Mouse (Mus musculus): ENCODE results near the gene Krba1. TPM values are rescaled to one million over a fixed set of nuclear protein-coding genes. Genes with fewer than 3 reads are reported as not detected.

The Krba1 gene
- total RNA-seq, 2 experiments from 2014 or later: 4.8 to 9.1 TPM

DNA sequence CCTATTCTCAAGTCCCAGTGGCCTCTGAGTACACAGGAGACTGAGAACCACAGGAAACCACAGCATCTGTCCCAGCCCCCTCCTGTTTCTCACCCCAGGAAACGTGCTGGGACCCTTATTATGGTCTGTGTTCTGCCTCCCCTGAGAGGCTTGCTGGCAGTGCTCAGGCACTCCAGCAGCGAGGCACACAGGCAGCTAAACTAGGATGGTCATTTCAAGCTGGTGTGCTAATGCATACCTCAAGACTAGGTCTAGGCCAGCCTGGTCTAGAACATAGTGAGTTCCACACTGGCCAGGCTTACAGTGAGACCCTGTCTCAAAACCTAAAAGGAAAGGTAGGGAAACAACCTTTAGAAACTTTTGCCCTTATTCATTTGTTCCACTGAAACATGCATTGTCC, 25.3 kb downstream of the Krba1 start:
- ATAC-seq (replicated peaks; ENCODE audit: low FRiP score, low TSS enrichment, poor library complexity, severe bottlenecking): no peak

DNA sequence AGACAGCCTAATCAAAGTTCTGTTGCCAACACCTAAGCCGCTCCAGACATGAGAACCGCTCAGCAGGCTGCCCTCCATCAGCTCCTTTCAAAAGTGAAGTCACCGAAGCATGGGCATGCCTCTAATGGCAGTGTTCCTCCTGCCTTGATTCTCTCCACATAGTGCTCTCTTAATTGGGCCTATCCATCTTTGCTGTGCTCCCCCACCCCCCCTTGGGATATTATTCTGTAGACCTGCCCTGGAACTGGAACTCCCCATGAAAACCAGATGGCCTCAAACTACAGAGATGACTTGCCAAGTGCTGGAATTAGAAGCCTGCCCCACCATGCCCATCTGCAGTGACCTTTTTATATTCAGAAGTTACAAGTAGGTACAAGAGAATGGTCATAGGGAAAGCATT, 27.9 kb downstream of the Krba1 start:
- ATAC-seq (replicated peaks; ENCODE audit: low FRiP score, low TSS enrichment, poor library complexity, severe bottlenecking): no peak

DNA sequence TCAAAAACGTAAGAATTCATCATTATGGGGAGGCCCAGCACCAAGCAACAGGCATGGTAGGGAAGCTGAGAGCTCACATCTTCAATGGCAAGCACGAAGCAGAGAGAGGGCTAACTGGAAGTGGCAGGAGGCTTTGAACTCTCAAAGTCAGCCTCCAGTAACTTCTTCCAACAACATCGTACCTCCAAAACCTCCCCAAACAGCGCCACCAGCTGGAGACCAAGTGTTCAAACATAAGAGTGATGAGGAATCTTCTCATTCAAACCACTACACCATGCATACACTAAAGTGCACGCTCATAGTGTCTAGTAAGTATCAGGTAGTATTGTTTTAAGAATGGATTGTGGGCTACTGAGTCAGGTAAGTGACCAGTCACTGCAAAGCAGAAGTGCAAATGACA, 28.7 kb downstream of the Krba1 start:
- ATAC-seq (replicated peaks; ENCODE audit: low FRiP score, low TSS enrichment, poor library complexity, severe bottlenecking): no peak

DNA sequence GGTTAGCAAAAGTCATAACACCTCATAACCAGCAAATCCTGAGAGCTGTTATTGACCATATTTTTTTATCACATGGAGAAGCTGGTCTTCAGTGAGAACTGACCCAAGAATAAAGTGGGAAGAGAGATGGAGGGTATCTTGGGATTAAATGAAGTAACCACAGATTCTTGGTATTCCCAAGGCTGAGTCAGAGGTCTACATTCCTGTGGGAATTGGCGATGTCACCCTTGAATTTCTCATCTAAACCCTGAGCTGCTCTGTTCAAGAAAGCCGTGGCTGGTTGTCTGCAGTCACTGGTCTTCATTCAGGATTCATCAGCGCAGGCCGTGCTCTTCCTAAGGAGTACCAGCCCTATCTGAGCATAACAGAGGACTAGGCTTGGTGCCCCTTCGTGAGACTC, 31.6 kb downstream of the Krba1 start:
- ATAC-seq (replicated peaks; ENCODE audit: low FRiP score, low TSS enrichment, poor library complexity, severe bottlenecking): no peak

DNA sequence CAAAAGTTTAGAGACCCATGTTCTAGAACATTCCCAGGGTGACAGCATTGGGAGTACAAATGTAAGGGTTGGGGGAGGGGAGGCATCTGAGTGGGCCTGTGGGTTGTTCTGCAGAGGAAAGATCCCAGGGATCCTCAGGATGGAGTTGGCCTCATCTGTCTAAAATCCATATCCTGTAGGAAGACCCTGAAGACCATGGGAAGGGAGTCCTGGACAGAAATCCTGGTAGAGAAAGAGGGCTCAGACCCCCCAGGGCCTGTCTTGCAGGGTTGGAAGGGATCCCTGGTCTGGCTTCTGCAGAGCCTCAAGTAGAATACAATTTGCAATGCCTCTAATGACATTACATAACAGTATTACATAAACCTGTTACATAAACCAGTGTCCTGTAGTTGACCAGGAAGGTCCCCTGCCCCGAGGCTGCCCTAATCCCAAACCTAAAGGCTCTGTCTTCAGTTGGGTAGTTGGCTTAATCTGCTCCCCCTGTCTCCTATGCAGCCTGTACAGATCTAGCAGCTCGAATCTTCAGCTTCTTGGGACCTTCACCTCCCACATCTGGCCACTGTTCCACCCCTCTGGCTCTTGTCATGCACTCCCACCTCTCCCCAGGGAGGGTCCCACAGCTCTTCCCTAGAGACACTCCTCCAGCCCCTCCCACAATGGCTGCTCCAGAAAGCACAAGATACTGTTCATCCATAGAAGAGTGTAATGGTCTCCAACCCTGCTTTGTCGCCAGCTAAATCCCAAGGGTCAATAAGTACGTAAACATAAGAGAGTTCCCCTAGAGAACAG, 33.6 kb downstream of the Krba1 start:
- ATAC-seq (replicated peaks; ENCODE audit: low FRiP score, low TSS enrichment, poor library complexity, severe bottlenecking): no peak

DNA sequence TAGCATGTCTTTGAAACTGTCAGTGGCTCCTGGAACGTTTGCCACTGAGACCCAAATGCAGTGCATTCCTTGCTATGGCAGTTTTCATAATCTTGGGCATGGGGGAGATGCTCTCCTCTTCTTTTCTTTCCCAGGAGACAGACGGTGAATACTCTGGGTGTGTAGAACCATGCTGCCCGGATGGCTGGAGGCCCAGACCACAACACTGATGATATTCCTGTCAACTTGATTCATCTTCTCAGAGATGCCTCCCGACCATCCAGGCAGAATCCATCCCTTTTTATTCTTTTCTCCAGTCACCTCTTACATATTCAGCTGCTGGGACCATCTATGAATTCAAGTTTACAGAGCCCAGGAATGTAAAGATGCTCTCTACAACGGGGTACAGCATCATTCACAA, 35.4 kb downstream of the Krba1 start:
- no peak for ATAC-seq (replicated peaks; ENCODE audit: low FRiP score, low TSS enrichment, poor library complexity, severe bottlenecking)

DNA sequence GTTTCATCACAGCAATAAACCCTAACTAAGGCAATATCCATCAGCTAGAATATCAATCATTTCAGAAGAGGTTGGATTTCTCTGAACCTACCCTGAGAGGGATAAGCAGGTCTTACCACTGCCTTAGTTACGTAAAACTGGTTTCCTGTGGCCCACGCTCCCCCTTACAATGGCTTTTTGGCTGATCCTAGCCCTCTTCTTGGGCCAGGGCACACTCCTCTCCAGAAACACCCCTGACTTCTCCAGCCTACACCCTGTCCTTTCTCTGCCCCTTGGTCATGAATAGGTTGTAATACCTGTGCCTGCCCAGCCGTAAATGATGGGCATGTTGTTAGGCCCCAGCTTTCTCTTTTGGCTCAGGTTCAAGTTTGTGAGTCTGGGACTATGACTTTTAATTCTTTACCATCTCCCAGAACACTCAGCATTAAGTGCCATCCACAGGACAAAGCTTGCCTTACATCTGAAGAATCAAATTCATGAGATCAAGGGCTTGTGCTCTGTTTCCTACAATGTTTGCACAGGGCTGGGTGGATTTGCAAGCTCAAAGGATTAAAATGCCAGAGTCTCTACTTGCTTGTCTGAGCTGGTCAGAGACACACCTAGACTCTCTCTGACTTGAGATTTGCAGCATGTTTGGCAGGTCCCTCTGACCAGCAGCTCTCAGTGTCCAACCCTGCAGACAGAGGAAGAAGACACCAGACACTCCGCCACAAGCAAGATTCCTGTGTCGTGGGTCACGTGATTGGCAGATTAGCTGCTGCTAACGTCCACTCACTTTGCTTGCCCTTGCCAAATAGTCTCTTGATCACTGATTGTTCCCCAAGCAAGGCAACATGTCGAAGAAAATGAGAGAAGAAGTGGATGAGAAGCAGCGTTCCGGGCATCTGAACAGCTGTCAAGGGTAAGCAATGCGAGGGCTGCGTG, 37.8 kb downstream of the Krba1 start:
- ATAC-seq (replicated peaks; ENCODE audit: low FRiP score, low TSS enrichment, poor library complexity, severe bottlenecking): no peak

DNA sequence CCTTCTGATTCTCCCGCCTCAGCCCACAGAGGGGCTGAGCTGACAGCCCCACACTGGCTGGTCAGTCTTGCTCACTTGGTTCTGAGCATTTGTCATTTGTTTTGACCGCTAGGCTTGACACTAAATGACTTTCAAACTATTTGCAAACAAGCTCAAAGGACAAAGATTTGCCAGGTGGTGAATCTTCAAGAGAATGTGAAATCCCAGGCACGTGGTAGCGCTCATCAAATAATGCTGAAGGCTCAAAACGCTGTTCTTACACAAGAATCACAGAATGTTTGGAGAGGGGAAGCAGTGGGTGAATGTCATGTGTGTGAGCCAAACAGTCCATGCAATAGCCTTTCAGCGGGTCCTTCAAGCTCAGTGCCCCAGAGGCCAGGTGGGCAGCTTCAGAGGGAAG, 39.3 kb downstream of the Krba1 start:
- ATAC-seq (replicated peaks; ENCODE audit: low FRiP score, low TSS enrichment, poor library complexity, severe bottlenecking): no peak

DNA sequence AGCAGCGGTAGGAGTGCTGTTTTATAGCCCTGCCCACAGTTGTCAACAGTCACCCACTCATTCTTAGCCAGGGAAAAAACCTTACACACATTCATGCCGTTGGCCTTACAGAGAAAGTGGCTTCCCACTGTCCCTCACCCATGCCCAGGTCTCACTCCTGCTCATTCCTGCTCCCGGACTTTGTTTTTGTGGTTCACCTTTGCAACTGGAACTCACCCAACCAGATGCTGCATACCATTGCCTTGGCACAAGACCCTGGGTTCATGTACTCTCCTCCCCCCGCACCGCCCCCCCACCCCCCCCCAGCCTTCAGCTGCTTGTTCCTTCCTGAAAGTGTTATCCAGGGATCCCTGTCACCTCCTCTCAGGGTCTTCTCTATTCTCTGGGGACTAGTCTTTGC, 39.7 kb downstream of the Krba1 start:
- no peak for ATAC-seq (replicated peaks; ENCODE audit: low FRiP score, low TSS enrichment, poor library complexity, severe bottlenecking)

DNA sequence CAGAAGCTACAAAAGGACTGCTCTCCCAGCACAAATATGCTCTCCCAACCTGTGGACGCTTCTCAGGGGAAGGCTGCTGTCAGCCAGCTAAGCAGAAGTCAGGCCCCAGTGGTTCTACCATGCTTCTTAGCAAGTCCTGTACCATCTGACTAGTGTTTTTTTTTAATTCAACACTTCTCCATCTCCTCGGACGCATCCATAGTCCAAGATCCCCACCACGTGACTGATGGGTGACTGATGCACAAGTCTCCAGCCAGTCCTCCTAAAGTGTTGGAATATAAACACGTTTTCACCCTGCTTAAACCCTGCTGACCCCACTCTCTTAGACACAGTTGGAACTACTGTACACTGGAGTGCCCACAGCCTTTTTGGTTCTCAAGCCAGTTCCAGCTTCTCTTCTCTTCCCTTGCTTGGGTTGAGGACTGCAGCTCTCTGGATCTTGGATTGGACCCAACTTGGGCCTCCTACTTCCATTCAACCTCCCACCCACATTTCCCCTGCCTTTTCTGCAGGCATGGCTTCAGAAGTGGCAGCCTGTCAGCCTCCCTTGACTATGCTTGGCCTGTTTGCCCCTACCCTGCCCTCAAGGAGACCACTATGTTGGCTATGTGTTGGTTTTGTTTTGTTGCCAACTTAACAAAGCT, 40.4 kb downstream of the Krba1 start:
- no peak for ATAC-seq (replicated peaks; ENCODE audit: low FRiP score, low TSS enrichment, poor library complexity, severe bottlenecking)

DNA sequence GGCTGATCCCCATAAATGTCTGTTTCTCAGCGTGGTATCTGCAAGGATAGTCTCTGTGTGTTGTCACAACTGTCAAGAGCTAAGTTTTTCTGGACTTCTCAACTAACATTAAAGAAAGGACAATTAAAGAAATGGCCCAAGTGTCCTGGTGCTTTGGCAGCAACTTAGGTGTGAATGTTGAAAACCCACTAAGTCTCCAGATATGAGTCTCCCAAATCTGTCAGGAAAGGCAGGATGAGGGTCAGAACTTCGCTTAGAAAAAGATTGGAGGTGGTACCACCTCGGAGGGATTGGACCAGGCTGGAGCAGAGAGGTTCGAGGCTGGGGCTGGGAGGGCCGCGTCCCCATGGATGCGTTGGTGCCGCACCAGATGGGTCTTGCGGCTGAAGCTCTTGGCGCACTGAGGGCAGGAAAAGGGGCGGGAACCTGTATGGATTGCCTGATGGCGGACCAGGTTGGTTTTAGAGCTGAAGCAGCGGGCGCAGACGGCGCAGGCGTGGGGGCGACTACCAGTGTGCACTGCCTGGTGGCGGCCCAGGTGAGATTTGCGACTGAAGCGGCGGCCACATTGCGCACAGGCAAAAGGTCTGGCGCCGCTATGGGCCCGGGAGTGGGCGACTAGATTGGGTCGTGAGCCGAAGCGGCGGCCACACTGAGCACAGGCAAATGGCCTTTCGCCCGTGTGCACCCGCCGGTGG, 42.4 kb downstream of the Krba1 start:
- no peak for ATAC-seq (replicated peaks; ENCODE audit: low FRiP score, low TSS enrichment, poor library complexity, severe bottlenecking)

DNA sequence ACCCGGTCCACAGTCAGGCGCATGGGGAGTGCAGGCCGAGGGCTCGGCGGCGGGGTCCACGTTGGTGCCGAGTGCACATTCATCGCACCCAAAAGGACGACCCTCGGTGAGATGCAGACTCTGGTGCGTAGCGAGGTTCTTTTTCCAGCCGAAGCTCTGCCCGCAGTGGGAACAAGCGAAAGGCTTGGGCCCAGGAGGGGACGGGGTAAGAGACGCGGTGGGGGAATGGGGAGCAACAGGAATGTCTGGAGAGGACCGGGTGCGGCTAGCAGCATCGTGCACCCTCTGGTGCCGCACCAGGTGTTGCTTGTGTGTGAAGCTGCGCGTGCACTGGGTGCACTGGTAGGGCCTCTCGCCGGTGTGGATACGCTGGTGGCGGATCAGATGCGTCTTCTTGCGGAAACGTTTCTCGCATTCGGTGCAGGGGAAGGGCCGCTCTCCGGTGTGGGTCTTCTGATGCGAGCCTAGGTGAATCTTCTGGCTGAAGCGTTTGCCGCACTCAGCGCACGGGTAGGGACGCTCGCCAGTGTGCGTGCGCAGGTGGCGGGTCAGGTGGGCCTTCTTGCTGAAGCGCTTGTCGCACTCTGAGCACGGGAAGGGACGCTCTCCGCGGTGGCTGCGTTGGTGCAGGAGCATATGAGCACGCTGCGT, 43.2 kb downstream of the Krba1 start:
- no peak for ATAC-seq (replicated peaks; ENCODE audit: low FRiP score, low TSS enrichment, poor library complexity, severe bottlenecking)

DNA sequence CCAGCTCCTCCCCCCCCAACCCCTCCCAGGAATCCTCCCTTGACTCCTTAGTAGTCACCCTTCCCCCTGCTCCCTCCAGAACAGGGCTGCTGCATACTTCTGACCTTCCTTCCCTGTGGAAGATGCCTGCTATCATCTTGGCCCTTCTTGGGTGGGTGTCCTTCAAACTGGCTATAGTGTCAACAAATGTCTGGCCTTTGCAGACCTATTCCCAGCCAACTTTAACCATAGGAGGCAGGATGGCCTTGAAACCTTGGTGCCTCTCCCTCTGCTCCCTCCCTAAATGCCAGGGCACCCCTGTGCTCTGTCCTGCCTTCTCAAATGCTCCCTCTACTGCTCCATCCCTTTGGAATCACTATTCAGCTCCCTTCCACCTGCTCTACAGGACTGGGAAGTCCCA, 44.3 kb downstream of the Krba1 start:
- no peak for ATAC-seq (replicated peaks; ENCODE audit: low FRiP score, low TSS enrichment, poor library complexity, severe bottlenecking)

DNA sequence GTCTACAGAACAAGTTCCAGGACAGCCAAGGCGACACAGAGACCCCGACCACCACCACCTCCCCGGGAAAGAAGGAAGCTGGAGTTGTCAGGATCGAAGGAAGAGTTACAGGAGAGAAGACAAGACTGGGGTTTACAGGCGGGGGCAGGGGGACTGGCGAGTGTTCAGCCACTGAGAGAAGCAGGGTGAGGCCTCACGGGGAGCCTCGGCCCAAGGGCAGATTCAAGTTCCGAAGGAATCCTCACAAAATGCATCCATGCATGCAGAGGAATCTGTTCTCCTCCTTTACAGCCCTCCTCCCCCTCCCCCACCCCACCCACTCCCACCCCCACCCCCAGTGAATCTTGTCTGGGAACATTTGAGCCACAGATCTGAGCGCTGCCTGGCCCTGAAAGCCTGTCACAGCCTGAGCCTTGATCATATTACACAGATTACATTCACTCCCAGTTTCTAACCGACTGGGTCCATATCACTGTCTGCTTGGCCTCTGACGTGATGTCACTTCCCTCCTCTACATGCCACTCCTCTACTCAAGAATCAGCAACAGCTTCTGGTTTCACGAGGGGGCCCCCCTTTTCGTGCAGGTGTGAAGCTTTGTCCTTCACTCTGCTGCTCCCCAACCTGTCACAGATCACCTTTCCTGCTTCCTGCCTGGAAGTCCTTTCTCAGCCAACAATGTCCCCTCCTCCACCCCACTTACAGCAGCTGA, 45.1 kb downstream of the Krba1 start:
- ATAC-seq (replicated peaks; ENCODE audit: low FRiP score, low TSS enrichment, poor library complexity, severe bottlenecking): no peak

DNA sequence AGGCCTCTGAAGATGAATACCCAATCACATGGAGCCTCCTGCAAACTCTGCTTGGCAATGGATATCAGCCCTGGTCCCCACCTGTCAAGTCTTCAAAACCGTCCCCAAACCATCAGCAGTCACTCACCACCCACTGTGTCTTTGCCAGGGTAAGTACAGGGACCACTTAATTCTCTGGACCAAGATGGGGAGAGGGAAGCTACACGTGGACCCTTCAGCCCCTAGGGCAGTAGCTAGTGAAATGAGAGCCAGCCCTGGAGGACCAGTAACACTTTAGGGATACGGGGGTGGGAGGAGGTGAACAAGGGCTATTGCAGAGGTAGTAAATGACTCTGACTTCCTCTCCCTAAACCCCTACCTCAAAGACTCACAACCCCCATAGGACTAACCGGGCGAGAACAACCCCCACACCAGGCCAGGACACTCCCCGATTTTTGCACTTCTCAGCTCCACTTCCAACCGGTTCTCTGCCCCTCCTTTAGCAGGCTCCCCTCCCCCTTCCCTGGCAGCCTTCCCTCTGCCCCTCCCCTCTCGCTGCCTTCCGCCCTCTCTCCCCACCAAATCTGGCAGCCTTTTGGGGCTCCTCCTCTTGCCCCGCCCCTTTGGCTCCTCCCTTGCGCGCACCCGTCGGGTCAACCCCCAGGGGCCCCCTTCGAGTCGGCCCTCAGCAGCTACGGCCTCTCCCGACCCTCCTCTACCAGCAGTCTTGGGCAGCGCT, 48.4 kb downstream of the Krba1 start:
- peak; percentile 65 for ATAC-seq (replicated peaks; ENCODE audit: low FRiP score, low TSS enrichment, poor library complexity, severe bottlenecking)

DNA sequence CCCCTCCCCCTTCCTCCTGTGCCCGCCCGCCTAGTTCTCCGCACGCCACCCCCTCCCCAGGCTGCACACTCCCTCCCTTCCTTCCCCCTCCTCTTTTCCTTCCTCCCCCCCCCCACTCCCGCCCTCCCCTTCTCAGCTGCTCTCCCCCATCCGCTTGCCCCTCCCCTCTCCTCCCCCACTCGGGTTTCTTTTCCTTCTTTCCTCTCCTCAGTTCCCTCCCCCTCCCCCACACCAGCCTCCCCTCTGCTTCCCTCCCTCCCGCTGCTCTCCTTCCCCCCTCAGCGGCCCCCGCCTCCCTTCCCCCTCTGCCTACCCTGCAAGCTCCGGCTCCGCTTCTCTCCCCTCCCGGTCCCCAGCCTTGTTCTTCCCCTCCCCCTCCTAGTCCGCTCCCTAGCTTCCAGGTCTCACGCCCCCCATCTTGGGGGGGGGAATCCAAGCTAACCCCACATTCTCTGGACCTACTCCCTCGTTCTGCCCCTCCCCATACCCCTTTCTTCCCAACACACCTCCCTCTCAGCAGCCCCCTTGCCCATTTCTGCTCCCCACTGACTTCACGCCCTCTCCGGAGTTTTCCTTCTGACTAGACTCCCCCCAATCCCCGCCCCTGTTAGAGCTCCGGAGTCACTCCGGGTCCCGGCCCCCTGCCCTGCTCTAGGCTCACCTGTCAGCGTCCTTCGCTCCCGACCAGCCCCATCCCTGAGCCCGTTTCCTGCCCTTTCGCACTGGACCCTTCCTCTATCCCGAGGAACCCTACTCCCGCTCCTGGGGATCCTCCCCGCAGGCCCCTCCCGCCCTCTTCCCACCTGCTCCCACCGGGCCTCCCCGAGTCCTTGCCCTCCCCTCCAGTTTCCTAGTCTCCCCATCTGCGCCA, 49.2 kb downstream of the Krba1 start:
- no peak for ATAC-seq (replicated peaks; ENCODE audit: low FRiP score, low TSS enrichment, poor library complexity, severe bottlenecking)
